Mouse (Mus musculus) heart, postnatal 4 days (tissue): ENCODE measurements at regions not wholly inside any gene's neighbourhood (a gene's known extent, or its start where the extent isn't known, plus 50 kb on each side); places are given as distances from the start of the nearest gene placed in this dataset.

Source experiments
- DNase-seq: peaks from one replicate; pipeline ENCODE4 v3.0.0; 2021

GRCm38 (mm10) chrX:139392777-139393176 lies 59.3 kb downstream of the Trap1a start:
- no peak for DNase-seq

- DNase-seq: peak; percentile 79
Measured at GRCm38 (mm10) chrX:139416701-139417100, 63.5 kb upstream of the D330045A20Rik start.

- DNase-seq: no peak
Measured at GRCm38 (mm10) chrX:139419867-139420266, 60.3 kb upstream of the D330045A20Rik start.

- DNase-seq: no peak
Measured at GRCm38 (mm10) chrX:139424307-139424706, 55.9 kb upstream of the D330045A20Rik start.
